Mouse (Mus musculus): Measurements from ENCODE around the gene Zbtb11. TPM values are rescaled to one million over a fixed set of nuclear protein-coding genes. Genes with fewer than 3 reads are reported as not detected.

The Zbtb11 gene
- total and polyA plus RNA-seq, 3 experiments, result 12.5 to 19.0 TPM; not detected in 1

DNA sequence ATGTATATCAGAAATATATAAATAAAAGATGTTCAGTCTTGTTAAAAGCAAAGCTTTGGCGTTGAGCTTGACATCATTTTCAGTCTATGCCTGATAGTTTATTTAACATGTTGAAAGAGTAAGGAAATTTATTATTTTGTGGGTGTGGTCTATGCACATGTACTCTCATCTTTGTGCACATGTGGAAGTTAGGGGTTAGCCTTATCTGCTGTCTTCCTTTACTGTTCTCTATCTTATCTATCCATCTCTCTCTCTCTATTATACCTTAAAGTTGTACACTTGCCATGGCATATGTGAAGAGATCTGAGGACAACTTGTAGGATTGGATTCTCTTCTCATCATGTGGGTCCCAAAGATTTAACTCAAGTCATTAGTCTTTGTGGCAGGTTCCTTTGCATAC is 35.2 kb downstream of the Zbtb11 start (continued):
- TF ChIP-seq POLR2AphosphoS2 (IDR thresholded peaks at IDR 0.05; ENCODE audit: low read length), result no peak

DNA sequence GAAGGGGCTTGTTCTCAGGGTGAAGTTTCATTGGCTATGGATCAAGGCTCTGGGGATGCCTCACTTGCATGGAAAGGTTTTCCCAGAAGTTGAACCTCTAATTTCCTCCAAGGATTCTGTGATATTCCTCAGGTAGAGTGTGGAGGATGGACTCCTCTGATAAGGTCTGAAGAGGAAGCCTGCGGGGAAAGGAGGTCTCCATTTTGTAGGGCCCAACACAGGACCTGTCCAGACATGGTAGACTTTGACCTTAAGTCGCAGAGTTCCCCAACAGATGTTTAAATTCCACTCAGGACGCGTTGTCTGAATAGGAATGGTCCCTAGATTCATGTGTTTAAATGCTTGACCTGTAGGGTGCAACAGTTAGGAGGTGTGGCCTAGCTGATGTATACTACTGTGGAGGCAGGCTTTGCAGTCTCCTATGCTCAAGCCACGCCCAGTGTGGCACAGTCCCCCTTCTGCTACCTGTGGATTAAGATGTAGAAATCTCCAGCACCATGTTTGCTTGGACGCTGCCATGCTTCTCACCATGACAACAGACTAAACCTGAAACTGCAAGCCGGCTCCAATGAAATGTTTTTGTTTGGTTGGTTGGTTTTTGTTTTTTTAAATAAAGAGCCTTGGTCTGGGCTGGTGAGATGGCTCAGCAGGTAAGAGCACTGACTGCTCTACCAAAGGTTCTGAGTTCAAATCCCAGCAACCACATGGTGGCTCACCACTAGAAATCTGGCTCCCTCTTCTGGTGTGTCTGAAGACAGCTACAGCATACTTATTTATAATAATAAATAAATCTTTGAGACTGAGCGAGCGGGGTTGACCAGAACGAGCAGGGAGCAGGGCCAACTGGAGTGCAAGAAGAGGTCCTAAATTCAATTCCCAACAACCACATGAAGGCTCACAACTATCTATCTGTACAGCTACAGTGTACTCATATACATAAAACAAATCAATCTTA is 39.4 kb downstream of the Zbtb11 start:
- Histone ChIP-seq H3K79me2 (ENCODE audit: control insufficient read depth, insufficient read depth, low read length, poor library complexity) (no peaks in the 10 kb centered on the region), H3K36me3 (ENCODE audit: control insufficient read depth in 1 of 2, insufficient read depth in 2 of 2, low read length in 2 of 2) (peaks cover 14 to 17% of the 10 kb centered on the region in 2 experiments), H3K9ac (ENCODE audit: control insufficient read depth, low read depth, low read length, poor library complexity, severe bottlenecking) (no peak overlapping the region), H3K4me1 (ENCODE audit: control insufficient read depth in 1 of 2, insufficient read depth in 2 of 2, low read length in 2 of 2) (peaks cover 0 to 8% of the 10 kb centered on the region in 2 experiments; a peak in 2 of 4 replicates), H3K9me3 (replicated peaks; ENCODE audit: insufficient read depth, low read length) (no peaks in the 10 kb centered on the region), H3K4me3 (ENCODE audit: control insufficient read depth in 1 of 2, insufficient read depth in 1 of 2, low read depth in 2 of 2, low read length in 2 of 2) (no peak overlapping the region), H3K27ac (ENCODE audit: control insufficient read depth, low read depth, low read length) (no peak overlapping the region), H3K27me3 (ENCODE audit: control insufficient read depth in 1 of 2, insufficient read depth in 2 of 2, low read length in 2 of 2) (no peaks in the 10 kb centered on the region)
- TF ChIP-seq SMC3 (IDR thresholded peaks at IDR 0.05; ENCODE audit: low read depth, low read length), result no peak
- TF ChIP-seq SIN3A (IDR thresholded peaks at IDR 0.05; ENCODE audit: low read length), result no peak
- no peak for TF ChIP-seq MAZ (IDR thresholded peaks at IDR 0.05; ENCODE audit: low read depth, low read length)
- no peak for TF ChIP-seq RAD21 (IDR thresholded peaks at IDR 0.05; ENCODE audit: low read depth, low read length)
- no peak for TF ChIP-seq USF2 (IDR thresholded peaks at IDR 0.05; ENCODE audit: borderline replicate concordance in 1 of 2, insufficient read depth in 1 of 2, low read depth in 1 of 2, low read length in 2 of 2)
- TF ChIP-seq TAL1 (IDR thresholded peaks at IDR 0.05; ENCODE audit: low read length), result no peak
- TF ChIP-seq CHD1 (IDR thresholded peaks at IDR 0.05; ENCODE audit: low read depth, low read length), result no peak
- TF ChIP-seq MXI1 (IDR thresholded peaks at IDR 0.05; ENCODE audit: low read depth, low read length), result no peak
- TF ChIP-seq KAT2A (conservative IDR thresholded peaks at IDR 0.05; ENCODE audit: low read depth, low read length), result no peak
- TF ChIP-seq ZC3H11A (IDR thresholded peaks at IDR 0.05; ENCODE audit: low read depth, low read length), result no peak
- no peak for TF ChIP-seq GABPA (IDR thresholded peaks at IDR 0.05; ENCODE audit: low read depth, low read length)
- TF ChIP-seq BHLHE40 (IDR thresholded peaks at IDR 0.05; ENCODE audit: borderline replicate concordance, low read depth, low read length), result no peak
- no peak for TF ChIP-seq ZKSCAN1 (IDR thresholded peaks at IDR 0.05; ENCODE audit: low read depth, low read length)
- TF ChIP-seq CTCF (IDR thresholded peaks at IDR 0.05 in 2 of 3, conservative IDR thresholded peaks at IDR 0.05 in 1 of 3; ENCODE audit: control insufficient read depth in 1 of 3, insufficient read depth in 1 of 3, low read depth in 2 of 3, low read length in 3 of 3, poor library complexity in 1 of 3, severe bottlenecking in 1 of 3), result no peak; a peak in 1 of 6 replicates
- no peak for TF ChIP-seq JUND (IDR thresholded peaks at IDR 0.05; ENCODE audit: low read depth, low read length)
- TF ChIP-seq NELFE (IDR thresholded peaks at IDR 0.05; ENCODE audit: low read depth, low read length), result no peak
- DNase-seq (ENCODE audit: low read depth, low spot score), result peak; percentile 30

GRCm38 (mm10) chr16:56014076-56014475 is 40.4 kb downstream of the Zbtb11 start:
- Histone ChIP-seq H3K27ac (ENCODE audit: control insufficient read depth, low read depth, low read length) (no peak overlapping the region), H3K9ac (ENCODE audit: control insufficient read depth, low read depth, low read length, poor library complexity, severe bottlenecking) (no peak overlapping the region), H3K9me3 (replicated peaks; ENCODE audit: insufficient read depth, low read length) (no peaks in the 10 kb centered on the region), H3K4me3 (ENCODE audit: control insufficient read depth in 1 of 2, insufficient read depth in 1 of 2, low read depth in 2 of 2, low read length in 2 of 2) (no peak overlapping the region), H3K36me3 (ENCODE audit: control insufficient read depth in 1 of 2, insufficient read depth in 2 of 2, low read length in 2 of 2) (peaks cover 7 to 23% of the 10 kb centered on the region in 2 experiments), H3K4me1 (ENCODE audit: control insufficient read depth in 1 of 2, insufficient read depth in 2 of 2, low read length in 2 of 2) (peaks cover 0 to 2% of the 10 kb centered on the region in 2 experiments; a peak in 1 of 4 replicates), H3K27me3 (ENCODE audit: control insufficient read depth in 1 of 2, insufficient read depth in 2 of 2, low read length in 2 of 2) (no peaks in the 10 kb centered on the region), H3K79me2 (ENCODE audit: control insufficient read depth, insufficient read depth, low read length, poor library complexity) (peaks cover 1% of the 10 kb centered on the region; the same call in 1 of the 2 replicates)
- no peak for TF ChIP-seq POLR2AphosphoS5 (IDR thresholded peaks at IDR 0.05; ENCODE audit: borderline replicate concordance, low read depth, low read length)
- TF ChIP-seq E2F4 (IDR thresholded peaks at IDR 0.05; ENCODE audit: borderline replicate concordance, low read depth, low read length), result no peak
- peak in 1 of 2 experiments; percentile 43; a peak in 2 of 4 replicates for TF ChIP-seq POLR2A (IDR thresholded peaks at IDR 0.05; ENCODE audit: control insufficient read depth in 1 of 2, insufficient read depth in 1 of 2, low read depth in 1 of 2, low read length in 2 of 2, poor library complexity in 1 of 2)
- no peak for TF ChIP-seq ZNF384 (IDR thresholded peaks at IDR 0.05; ENCODE audit: low read depth, low read length)
- no peak for DNase-seq (ENCODE audit: low read depth, low spot score)

Data from MEL (cell line).